Comparison of ENCODE assay signal across 21 mouse cellular contexts in the genomic region with DNA sequence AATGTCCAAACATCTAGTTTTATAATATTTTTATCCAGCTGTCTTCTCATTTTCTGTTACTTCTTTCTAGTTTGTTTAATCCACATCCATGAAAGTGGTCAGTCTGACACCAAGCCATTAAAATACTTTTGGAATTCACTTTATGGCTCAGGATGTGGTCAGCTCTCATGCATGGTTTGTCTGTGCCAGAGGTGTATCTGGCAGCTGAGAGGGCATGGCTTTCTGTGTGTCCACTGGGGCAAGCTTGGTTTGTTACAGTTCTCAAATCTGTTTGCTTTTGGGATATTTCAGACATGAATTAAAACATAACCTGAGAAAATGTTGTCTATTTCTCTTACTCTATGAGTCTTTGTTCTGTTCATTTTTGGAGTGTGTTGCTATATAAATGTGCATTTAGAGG. TPM values are rescaled to one million over a fixed set of nuclear protein-coding genes. Genes with fewer than 3 reads are reported as not detected.
"Had no signal": no experiment of that assay in that cellular context is flagged by ENCODE, and none has a peak within 500 bp of the region (broad histone marks: within the 10 kb centered on the region; RNA-seq: fewer than 3 reads in every experiment).

No protein-coding gene starts in this region.

- DNase-seq: retina, postnatal 1 day; right cerebral cortex, adult 18-20 months; right cerebral cortex, postnatal 14 days; right cerebral cortex, postnatal 25 days; right cerebral cortex, postnatal 4 days; spleen, adult 18-20 months; thymus, adult 18-20 months; thymus, adult 2 months; thymus, postnatal 14 days; thymus, postnatal 25 days; thymus, postnatal 36 days; thymus, postnatal 4 days had no signal

- H3K9me3 ChIP-seq: neural tube, embryonic 12.5 days; neural tube, embryonic 13.5 days; neural tube, embryonic 15.5 days; stomach, embryonic 15.5 days had no signal

- H3K27me3 ChIP-seq: neural tube, embryonic 12.5 days; neural tube, embryonic 13.5 days; neural tube, embryonic 15.5 days; stomach, embryonic 15.5 days had no signal

- H3K4me3 ChIP-seq: neural tube, embryonic 12.5 days; neural tube, embryonic 13.5 days; neural tube, embryonic 15.5 days; stomach, embryonic 15.5 days had no signal

- H3K9ac ChIP-seq: neural tube, embryonic 12.5 days; neural tube, embryonic 13.5 days; neural tube, embryonic 15.5 days; stomach, embryonic 15.5 days had no signal

- H3K27ac ChIP-seq: neural tube, embryonic 12.5 days; neural tube, embryonic 13.5 days; neural tube, embryonic 15.5 days; stomach, embryonic 15.5 days; stomach, postnatal 0 days had no signal

- H3K4me2 ChIP-seq: neural tube, embryonic 12.5 days; neural tube, embryonic 13.5 days; neural tube, embryonic 15.5 days; stomach, embryonic 15.5 days had no signal

RNA-seq across cellular contexts. Expression of a gene that starts 52.8 kb away (rescaled TPM):
- polyA plus RNA-seq: neural tube, embryonic 12.5 days; neural tube, embryonic 13.5 days; neural tube, embryonic 15.5 days; small intestine, adult 2 months; stomach, embryonic 14.5 days; stomach, embryonic 15.5 days; stomach, embryonic 16.5 days; stomach, postnatal 0 days; urinary bladder, adult 2 months had no signal
